Mouse (Mus musculus): ENCODE data around the gene Adamts12. TPM values are rescaled to one million over a fixed set of nuclear protein-coding genes. Genes with fewer than 3 reads are reported as not detected.
A peak's percentile ranks its signal among the peaks of the same experiment; 100 is the strongest.

The Adamts12 gene
- total RNA-seq, 2 experiments from 2014 or later: 19.8 to 21.6 TPM

DNA sequence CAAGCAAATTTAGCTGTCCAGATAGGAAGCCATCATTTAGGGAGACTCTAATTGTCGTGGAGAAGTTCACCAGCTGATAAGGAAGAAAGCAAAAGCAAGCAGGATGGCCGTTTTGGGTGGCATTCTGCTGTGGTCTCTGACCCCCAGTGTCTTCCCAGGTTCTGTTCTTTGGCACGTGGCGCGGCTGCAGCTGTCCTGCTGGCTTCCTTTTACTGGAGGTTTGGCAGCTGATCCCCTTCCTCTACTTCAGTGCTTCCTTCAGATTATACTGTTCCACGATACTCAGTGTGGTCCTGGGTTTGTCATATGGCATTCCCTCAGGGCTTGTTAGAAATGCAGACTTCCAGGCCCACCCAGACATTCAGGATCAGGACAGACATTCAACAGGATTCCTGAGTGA, 63.9 kb downstream of the Adamts12 start:
- DNase-seq: peak; percentile 37
- intact Hi-C loops (cut with DNase I; ENCODE audit: low total_unique reads): no loop called here

DNA sequence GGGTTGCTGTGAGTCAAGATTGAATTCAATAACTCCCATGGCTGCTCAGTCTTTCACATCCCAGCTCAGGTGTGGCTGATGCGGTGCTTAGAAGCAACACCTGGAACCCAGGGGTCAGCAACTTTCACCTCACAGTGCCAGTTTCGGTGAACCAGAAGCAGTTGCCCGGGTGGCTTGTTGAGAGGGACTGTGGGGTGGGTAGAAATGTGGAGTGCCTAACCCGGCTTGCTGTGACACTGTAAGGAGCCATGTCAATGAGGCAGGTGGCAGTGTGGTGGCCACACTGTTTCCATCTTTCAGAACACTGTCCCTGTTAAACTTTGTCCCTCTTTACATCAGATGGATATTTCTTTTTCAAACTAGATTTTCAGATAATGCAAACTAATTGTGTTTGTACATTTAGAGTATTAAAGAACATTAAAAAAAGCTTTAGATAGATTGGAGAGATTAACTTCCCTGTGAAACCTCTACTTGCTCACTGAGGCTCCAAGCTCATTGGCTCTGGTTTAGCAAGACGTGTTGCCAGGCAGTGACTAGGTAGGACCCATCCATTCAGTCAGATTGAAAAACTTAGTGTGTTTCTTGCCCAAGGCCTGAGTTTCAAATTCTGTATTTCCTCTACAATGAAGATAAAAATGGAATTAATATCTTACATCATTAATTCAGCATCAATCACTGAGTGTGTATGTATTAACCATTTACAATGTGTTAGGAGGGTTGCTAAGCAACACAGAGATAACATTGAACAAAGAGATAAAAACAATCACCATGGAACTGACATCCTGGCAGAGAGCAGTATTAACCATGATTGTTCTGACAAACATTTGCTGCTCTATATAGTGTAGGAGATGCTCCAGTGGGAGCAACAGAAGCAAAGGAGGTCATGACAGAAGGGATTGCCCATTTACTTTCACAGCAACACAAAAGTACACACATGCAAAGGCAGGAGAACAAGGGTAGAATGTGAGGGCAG, 68.3 kb downstream of the Adamts12 start:
- no peak for DNase-seq
- intact Hi-C loops (cut with DNase I; ENCODE audit: low total_unique reads): no loop called here

DNA sequence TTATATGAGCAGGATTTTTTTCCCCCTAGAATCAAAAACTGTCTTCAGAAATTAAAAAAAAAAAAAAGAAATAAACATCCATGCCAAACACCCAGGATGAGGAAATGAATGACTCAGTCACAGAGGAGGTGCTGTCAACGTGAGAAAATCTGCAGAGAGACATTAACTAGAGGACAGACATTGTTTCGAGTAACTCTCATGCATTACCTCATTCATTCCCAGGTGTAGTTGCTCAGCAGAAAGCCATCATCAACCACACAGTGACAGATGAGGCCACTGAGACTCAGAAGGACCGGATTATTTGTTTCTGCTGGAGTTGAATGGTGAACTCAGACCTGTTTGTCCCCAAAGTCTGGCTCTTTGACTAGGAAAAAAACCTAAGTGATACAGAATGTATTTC, 81.0 kb downstream of the Adamts12 start:
- no peak for DNase-seq
- intact Hi-C loops (cut with DNase I; ENCODE audit: low total_unique reads): no loop called here

DNA sequence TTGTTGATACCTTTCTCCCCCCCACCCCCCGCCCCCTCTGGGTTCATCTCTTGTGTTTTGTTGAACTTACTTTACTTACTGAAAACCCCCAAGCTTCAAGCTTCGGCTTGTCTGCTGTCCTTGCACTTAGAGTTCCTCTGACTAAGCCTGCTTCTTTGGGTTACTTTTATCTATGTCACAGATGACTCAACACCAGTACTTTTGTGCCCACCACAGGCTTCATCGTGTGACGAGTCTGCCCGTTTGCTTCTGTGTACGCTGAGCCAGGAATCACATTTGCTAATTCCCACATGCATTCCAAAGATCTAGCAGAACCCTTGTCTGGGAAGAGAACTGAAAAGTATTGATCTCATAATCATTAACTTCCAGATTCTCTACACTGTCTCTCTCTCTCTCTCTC, 94.8 kb downstream of the Adamts12 start:
- intact Hi-C loops (cut with DNase I; ENCODE audit: low total_unique reads): no loop called here
- no peak for DNase-seq

DNA sequence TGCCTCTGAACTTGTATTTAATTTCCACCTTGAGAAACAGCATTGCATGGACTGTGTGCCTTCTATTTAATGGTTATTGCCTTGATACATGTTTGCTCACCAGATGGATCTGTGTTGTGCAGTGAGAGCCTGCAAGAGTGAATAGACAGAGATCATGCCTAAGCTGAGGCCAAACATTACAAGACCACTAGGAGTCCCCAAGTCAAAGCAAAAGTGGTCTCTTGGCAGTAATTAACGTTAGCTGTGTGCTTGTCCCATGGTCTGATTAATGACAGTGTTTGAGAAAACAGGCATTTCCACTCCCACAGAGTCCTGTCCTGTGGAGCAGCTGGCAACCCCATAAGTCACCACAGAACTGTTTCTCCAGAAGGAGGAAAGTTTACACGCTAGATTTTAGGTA, 96.2 kb downstream of the Adamts12 start:
- no peak for DNase-seq
- intact Hi-C loops (cut with DNase I; ENCODE audit: low total_unique reads): no loop called here

DNA sequence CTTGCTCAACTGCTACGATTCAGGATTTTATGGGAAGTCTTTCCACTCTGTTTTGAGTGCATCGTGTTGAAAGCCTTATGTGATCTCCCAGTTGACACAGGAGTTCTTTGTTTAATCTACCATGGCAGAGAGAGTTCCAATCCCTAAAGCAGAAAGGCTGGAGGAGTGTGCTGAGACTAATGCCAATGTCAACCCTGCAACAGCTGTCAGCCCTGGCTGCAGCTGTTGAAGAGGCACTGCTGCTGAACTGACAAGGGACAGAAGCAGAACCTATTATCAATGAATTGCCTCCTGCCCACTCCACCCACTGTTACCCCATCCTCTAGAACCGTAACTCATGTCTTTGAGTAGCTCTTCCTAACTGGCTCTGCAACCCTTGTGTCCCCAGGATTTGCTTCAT, 101.3 kb downstream of the Adamts12 start:
- intact Hi-C loops (cut with DNase I; ENCODE audit: low total_unique reads): no loop called here
- DNase-seq: peak; percentile 9

DNA sequence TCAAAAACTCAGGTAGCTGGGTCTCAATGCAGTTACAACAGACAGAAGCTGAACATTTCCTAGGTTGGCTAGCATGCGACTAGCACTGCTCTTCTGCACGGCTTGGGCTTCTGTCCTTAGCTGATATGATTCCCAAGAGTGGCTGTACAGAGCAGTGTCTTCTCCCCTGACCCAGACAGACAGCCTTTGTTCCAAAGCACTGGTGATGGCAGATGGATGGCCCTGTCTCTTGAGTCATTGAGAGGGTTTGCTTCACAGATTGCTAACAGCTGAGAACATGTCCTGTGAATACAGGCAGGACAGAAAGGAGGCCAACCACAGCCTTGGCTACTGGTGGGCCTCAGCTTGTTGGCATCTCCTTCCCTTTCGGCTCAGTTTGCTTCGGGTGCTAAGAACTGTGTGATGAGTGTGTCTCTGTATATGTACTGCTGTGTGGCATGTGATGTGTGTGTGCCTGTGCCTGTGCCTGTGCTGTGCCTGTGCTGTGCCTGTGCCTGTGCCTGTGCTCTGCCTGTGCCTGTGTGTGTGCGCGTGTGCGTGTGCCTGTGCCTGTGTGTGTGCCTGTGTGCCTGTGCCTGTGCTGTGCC, 109.4 kb downstream of the Adamts12 start:
- peak; percentile 8 for DNase-seq
- intact Hi-C loops (cut with DNase I; ENCODE audit: low total_unique reads): no loop called here

DNA sequence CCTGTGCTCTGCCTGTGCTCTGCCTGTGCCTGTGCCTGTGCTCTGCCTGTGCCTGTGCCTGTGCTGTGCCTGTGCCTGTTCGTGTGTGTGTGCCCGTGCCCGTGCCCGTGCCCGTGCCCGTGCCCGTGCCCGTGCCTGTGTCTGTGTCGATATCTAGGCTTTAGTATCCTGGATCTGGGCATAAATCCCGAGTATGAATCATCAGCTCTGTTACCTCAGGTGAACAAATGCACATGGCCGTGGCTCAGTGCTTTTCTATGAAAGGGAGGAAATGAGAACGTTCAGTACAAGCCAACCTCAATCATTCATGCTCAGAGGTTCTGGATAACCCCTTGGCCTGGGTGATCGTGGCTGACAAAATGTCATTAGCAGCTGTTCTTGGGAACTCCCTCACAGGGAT, 110.3 kb downstream of the Adamts12 start:
- intact Hi-C loops (cut with DNase I; ENCODE audit: low total_unique reads): no loop called here

DNA sequence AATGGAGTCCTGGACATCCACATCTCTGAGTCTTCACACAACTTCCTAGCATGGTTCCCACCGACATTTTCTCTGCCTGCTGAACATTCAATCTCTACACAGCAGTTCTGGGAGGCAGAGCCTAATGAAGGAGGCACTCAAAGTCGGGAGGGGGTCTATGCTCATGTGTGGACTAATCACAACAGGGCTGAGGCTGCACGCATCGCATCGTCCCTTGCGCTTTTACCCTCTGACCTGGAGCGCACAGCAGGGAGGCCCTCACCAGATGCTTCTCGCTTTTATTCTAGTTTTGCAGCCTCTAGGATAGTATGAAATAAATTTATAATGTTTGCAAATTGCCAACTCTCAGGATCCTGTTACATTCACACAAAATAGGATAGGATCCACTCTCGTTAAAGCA, 112.9 kb downstream of the Adamts12 start:
- intact Hi-C loops (cut with DNase I; ENCODE audit: low total_unique reads): no loop called here
- no peak for DNase-seq

More for the DNA sequence above, 110.3 kb downstream of the Adamts12 start:
- DNase-seq: peak; percentile 13

DNA sequence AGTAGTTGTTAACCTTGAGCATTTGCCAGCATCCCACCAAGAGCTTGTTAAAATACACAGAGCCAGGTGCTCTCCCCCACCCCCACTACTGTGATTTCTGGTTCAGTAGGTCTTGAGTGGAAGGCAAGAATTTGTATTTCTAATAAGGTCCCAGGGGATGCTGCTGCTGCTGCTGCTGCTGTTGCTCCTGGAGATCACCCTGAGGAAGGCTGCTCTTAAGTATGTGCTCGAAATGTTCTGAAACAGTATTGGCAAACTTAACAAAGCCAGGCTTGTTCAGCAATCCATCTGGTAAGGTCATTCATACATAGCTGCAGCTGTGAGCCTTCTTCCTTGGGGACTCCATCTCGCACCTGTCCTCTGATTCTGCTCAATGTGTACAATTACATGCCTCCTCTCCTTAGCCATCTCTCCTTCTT, 115.2 kb downstream of the Adamts12 start:
- intact Hi-C loops (cut with DNase I; ENCODE audit: low total_unique reads): no loop called here

DNA sequence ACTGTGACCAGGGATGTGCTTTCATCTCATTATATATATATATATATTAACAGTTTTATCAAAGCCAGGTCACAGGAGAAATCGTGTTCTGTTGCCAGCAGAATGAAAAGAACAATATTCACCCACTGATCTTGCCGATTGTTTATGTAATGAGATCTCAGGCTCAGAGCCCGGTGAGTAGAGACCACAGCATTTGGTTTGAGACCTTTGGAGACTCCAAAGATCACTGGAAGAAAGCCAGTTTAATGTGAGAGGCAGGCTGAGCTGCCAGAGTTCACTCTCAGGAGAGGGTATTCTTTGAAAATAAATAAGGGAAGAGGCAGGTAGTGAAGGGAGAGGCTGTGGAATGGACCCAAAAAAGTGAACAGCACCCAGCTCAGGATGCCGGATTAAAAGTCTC, 122.1 kb downstream of the Adamts12 start:
- no peak for DNase-seq
- intact Hi-C loops (cut with DNase I; ENCODE audit: low total_unique reads): no loop called here

More for the DNA sequence above, 115.2 kb downstream of the Adamts12 start:
- no peak for DNase-seq

DNA sequence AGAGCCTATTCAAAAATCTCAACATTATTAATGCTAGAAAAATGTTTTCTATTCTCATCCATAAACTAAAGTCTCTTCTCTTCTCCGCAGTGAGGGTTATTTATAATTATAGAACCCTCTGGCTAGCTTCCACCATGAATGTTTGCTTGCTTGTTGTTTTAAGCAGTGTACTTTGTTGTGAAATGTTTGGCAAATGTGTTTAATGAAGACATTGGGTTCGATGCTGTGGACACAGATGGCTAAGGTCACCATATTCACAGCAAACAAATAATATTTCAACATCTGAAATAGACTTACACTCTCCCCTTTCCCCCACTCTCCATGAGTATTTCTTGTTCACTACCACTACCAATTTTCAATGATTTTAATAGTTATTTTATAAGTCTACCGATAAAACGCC, 125.9 kb downstream of the Adamts12 start:
- intact Hi-C loops (cut with DNase I; ENCODE audit: low total_unique reads): no loop called here
- DNase-seq: no peak

DNA sequence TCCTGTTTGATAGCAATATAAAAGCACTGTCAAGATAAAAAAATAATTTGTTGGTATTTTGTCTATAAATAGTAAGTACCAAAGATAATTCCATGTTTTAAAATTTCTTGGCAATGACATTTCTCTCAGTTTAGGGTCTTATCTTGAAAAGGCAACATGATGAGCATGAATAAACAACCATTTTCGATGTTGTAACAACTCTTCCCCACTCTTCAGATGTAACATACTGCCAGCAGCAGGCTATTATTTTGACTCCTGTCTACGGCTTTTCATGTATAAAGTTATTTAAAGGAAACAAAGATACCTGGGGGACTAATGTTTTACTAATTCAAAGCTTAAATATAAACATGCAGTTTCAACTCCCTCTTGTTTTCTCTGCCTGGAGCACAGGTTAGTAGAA, 128.2 kb downstream of the Adamts12 start:
- intact Hi-C loops (cut with DNase I; ENCODE audit: low total_unique reads): no loop called here
- no peak for DNase-seq

DNA sequence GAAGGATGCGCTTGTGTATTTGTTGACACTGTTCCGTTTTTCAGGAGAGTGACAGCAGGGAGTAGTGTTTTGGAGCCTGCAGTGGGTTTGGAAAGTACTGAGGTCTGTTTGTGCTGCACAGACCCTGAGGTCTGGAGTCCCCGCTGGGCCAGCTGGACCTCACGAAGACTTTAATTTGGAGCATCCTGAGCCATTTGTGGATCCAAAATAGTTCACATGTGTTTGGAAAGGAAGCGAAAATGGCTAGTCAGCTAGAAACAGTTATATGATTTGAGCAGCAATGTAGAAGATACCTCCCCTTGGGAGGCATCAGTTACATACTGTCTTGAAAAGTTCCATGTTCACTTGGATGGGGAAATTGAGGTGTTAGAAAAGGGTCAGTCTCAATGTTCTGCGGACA, 132.5 kb downstream of the Adamts12 start:
- DNase-seq: peak; percentile 55
- intact Hi-C loops (cut with DNase I; ENCODE audit: low total_unique reads): no loop called here

DNA sequence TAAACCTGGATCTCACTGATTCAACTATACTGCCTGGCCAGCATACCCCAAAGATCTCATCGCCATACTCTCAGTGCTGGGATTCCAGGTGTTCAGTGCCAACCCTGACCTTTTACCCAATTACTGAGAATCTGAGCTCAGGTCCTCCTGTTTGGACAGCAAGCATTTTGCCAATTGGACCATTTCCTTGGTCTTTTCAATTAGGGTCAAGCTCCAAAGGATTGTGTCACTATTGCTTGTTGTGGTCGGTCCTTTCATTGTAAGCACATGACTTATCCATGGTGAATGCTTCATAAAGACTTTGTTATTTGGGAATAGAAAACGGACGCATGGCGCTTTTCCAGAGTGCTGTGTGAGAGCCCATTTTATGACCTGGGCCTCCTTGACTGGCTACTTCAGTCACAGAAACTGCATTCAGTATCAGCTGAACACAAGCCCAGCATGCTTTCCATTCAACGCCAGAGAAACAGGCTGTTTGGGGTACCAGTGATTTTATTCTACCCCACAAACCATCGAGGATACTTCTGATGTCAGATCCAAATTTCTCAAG, 133.7 kb downstream of the Adamts12 start:
- DNase-seq: no peak
- intact Hi-C loops (cut with DNase I; ENCODE audit: low total_unique reads): no loop called here

DNA sequence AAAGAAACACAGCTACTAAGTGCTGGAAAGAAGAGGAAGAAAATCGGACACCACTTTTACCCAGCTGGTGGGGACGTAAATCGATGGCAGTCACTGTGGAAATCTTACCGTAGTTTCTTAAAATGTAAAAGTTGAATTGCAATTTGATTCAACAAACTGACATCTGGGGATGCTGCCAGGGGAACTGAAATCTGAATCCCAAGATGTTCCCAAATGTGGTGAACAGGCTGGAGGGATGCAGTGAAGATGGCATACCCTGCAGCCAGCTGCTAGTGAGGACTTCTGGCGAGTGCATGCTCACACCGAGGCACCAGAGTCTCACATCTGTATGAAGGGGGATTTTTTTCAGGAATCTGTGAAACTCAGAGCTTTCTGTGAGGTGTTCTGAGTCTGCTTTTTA, 138.5 kb downstream of the Adamts12 start:
- DNase-seq: peak; percentile 6
- intact Hi-C loops (cut with DNase I; ENCODE audit: low total_unique reads): no loop called here

DNA sequence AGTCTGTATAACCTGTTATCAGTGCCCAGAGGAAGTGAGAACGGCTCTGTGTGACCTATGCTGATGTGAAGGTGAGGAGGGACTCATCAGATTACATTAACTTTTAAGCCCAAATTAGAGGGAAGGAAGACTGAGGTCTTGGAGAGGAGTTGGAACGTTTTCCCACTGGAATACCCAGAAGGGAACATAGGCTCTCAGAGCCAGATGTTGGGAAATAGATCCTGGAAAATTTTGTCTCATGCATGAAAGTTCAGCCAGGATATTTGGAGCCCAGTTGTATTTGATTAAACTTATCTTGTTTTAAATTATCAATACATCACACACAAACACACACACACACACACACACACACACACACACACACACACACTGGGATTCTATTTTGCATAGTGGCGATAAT, 140.3 kb downstream of the Adamts12 start:
- DNase-seq: no peak
- intact Hi-C loops (cut with DNase I; ENCODE audit: low total_unique reads): no loop called here

DNA sequence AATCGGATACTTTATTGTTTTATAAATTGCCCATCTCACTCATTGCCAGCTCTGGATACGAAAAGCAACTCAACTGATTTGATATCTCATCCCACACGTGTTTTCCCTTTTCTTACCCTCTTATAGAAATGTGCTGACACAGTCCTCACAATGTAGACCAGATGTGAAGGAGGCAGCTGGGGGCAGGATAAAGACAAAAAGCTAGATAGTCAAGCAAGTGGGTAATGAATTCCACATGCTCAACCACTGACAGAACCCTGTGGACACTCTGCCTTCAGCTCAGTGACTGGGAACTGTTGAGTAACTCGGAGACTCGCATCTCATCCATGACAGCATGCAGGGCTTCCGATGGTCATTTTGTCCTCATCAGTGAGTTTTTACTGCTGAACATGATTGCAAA, 146.4 kb downstream of the Adamts12 start:
- intact Hi-C loops (cut with DNase I; ENCODE audit: low total_unique reads): no loop called here
- DNase-seq: peak; percentile 7

DNA sequence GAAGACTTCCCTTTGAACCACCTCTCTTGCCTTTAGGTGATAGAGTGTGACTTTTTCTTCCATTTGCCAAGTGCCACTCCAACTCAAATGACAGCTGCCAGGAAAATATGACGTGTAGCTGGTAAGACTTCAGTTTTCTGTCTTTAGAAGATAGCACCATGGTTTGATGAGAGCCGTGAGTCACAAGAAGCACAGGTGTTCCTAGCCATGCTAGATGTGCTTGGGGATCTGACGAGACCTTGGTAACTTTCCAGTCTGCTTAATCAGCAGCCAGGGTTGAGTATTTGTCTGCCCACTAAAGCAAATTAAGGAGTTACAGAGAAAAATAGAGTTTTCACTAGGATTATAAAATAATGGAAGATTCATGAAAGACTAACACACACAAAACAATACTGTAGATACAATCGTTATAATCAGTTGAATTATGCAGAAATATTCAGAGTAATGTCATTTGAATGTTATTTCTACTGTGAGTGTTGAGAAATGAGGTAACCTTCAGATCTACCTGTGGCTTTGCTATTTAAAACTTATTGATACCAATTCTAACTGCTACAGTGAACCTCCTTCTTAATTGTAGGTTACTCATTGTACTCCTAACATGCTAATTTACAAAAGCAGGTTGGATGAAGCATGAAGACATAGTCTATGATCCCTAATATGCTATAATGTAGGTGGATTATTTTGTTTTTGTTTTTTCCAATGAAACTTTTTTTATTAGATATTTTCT, 169.5 kb downstream of the Adamts12 start:
- DNase-seq: no peak
- intact Hi-C loops (cut with DNase I; ENCODE audit: low total_unique reads): no loop called here

DNA sequence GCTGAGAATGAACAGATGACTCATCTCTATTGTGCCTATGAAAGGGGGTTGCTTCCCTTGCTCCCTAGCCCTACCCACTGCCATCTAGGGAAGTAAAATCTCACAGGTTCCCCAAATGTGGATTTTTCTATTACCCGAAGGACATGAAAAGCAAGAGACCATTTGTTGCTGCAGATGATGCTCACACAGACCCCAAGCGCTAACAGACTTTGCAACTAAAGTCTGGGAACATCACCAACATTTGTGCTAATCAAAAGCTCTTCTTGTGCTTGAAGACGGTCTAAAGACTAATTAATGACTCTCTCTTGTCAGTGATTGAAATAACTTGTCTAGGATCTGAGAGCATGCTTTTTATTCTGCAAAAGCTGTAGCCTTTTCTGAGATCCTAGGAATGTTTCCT, 175.8 kb downstream of the Adamts12 start:
- intact Hi-C loops (cut with DNase I; ENCODE audit: low total_unique reads): no loop called here
- no peak for DNase-seq
